Mouse (Mus musculus): ENCODE results near the gene Rae1. TPM values are rescaled to one million over a fixed set of nuclear protein-coding genes. Genes with fewer than 3 reads are reported as not detected.

The Rae1 gene
- total RNA-seq (2017): 39.8 and 51.1 TPM in 2 replicates

DNA sequence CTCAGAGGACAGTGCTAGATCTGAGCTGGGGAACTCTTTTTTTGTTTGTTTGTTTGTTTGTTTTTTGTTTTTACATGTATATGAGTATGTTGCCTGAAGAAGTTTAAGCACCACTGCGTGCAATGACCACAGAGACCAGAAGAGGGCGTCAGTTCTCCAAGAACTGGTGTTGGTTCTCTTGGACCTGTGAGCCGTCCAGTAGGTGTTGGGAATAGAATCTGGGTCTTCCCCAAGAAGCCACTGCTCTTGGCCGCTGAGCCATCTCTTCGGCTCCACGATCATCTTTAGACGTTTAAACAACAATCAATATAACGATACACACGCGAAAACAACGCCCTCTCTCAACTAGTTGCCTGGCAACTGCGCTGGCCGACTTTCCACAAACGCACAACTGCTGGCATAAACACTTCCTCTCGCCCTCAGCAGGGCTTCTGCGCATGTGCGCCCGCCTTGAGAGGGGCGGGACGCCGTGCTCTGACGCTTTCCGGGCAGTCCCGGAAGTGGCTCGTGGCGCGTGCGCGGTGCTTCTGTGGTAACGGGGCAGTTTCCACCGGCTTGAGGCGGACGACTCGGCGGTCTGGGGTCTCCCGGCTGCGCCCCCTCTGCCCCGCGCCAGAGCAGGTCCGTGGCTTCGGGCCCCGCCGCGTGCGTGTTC, at the start of gene Rae1:
TSS of gene Rae1 (plus strand) at position 488 of the 655 bp plus-strand sequence.
- ATAC-seq (ENCODE audit: extremely low read depth, insufficient number of reproducible peaks, low FRiP score, poor library complexity, severe bottlenecking): peak; percentile 94

GRCm38 (mm10) chr2:172950119-172950676, 49.7 kb upstream of the Rae1 start:
- no peak for ATAC-seq (ENCODE audit: extremely low read depth, insufficient number of reproducible peaks, low FRiP score, poor library complexity, severe bottlenecking)

- no peak for ATAC-seq (ENCODE audit: extremely low read depth, insufficient number of reproducible peaks, low FRiP score, poor library complexity, severe bottlenecking)
Measured at GRCm38 (mm10) chr2:172950722-172951121, 49.2 kb upstream of the Rae1 start.

GRCm38 (mm10) chr2:172951976-172952375, 47.9 kb upstream of the Rae1 start:
- ATAC-seq (ENCODE audit: extremely low read depth, insufficient number of reproducible peaks, low FRiP score, poor library complexity, severe bottlenecking): no peak

GRCm38 (mm10) chr2:172958579-172958978, 41.3 kb upstream of the Rae1 start:
- no peak for ATAC-seq (ENCODE audit: extremely low read depth, insufficient number of reproducible peaks, low FRiP score, poor library complexity, severe bottlenecking)

DNA sequence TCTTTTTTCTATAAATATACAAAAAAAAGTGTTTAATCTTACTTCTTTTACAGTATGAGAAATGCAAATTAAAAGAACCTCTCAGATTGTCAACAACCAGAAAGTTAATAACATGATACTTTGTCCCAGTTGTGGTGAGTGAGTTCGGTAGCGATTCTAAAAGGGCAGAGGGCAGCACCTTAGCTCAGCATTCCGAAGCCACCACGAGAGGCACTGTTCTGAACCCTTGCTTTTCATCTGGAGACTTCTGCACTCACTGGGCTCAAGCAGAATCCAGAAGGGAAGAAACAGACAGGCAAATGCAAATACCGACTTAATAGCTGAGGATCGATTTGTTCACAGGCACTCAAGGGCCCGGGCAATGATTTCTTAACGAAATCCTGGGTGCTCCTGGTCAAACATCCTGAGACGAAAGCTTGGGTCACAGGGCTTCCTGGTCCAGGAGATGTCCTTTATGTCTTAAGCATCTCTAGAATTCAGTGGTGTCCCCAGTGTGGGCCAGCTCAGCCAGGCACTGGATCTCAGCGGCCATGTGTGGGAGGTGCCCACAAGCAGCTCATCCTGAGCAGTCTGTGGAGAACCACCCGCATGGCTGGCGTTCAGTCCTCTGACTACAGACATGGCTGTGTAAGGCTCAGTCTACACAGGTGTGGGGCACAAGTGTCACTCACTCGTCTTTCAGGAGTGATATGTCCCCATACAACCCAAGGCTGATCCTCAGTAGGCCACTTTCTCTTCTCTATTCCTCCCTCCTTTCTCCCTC, 40.7 kb upstream of the Rae1 start:
- no peak for ATAC-seq (ENCODE audit: extremely low read depth, insufficient number of reproducible peaks, low FRiP score, poor library complexity, severe bottlenecking)

DNA sequence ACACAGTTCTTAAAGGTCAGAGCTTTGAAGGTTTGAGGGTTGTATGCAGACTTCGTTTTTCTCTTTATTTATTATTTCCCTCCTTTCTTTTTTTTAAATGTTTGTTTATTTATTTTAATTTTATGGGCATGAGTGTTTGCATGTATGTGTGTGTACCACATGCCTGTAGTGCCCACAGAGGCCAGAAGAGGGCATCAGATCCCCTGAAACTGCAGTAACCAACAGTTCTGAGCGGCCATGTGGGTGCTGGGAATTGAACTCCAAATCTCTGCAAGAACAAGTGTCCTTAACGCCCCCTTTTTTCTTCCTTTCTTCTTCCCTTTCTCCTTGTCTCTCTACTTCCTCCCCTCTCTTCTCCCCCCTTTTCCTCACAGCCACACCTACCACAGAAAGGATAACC, 39.6 kb upstream of the Rae1 start:
- no peak for ATAC-seq (ENCODE audit: extremely low read depth, insufficient number of reproducible peaks, low FRiP score, poor library complexity, severe bottlenecking)

- no peak for ATAC-seq (ENCODE audit: extremely low read depth, insufficient number of reproducible peaks, low FRiP score, poor library complexity, severe bottlenecking)
Measured at GRCm38 (mm10) chr2:172961211-172961610, 38.7 kb upstream of the Rae1 start.

- ATAC-seq (ENCODE audit: extremely low read depth, insufficient number of reproducible peaks, low FRiP score, poor library complexity, severe bottlenecking): no peak
Measured at GRCm38 (mm10) chr2:172965249-172965648, 34.7 kb upstream of the Rae1 start.

DNA sequence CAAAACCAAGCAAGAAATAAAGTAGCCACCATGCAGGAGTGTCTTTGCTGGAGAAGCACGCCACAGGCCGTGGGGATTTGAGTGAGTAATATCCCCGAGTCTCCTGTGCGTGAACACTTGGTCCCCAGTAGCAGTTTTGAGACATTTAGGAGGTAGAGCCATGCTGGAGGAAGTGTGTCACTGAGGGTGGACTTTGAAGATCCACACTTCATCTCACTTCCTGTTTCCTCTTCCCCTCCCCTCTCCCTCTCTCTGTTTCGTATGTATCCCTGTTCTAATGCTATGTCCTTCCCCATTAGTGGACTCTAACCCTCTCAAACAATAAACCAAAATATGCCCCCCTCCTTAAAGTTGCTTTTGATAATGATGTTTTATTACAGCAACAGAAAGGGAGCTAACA, 33.4 kb upstream of the Rae1 start:
- ATAC-seq (ENCODE audit: extremely low read depth, insufficient number of reproducible peaks, low FRiP score, poor library complexity, severe bottlenecking): peak; percentile 43; the same call in 1 of the 2 replicates

DNA sequence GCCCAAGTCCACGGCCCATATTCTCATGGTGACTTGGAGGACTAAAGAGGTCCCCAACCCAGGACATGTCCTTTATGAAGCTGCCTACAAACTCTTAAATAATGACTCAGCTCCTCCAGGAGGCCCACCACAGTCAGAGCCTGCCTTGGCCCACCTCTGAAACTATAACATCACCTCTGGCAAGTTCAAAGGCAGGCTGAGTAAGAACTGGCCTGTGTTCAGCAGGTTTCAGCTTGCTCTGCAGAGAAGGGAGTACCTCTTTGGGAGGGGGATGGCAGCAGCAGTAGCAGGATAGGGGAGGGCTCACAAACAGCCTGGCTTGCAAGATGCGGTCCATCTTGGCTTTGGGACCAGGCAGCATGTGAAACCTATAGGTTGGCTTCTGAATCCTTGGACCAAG, 28.1 kb upstream of the Rae1 start:
- no peak for ATAC-seq (ENCODE audit: extremely low read depth, insufficient number of reproducible peaks, low FRiP score, poor library complexity, severe bottlenecking)

- ATAC-seq (ENCODE audit: extremely low read depth, insufficient number of reproducible peaks, low FRiP score, poor library complexity, severe bottlenecking): no peak
Measured at GRCm38 (mm10) chr2:172973806-172974565, 25.9 kb upstream of the Rae1 start.

GRCm38 (mm10) chr2:172974701-172975100, 25.2 kb upstream of the Rae1 start:
- no peak for ATAC-seq (ENCODE audit: extremely low read depth, insufficient number of reproducible peaks, low FRiP score, poor library complexity, severe bottlenecking)

- no peak for ATAC-seq (ENCODE audit: extremely low read depth, insufficient number of reproducible peaks, low FRiP score, poor library complexity, severe bottlenecking)
Measured at GRCm38 (mm10) chr2:172975159-172975558, 24.8 kb upstream of the Rae1 start.

DNA sequence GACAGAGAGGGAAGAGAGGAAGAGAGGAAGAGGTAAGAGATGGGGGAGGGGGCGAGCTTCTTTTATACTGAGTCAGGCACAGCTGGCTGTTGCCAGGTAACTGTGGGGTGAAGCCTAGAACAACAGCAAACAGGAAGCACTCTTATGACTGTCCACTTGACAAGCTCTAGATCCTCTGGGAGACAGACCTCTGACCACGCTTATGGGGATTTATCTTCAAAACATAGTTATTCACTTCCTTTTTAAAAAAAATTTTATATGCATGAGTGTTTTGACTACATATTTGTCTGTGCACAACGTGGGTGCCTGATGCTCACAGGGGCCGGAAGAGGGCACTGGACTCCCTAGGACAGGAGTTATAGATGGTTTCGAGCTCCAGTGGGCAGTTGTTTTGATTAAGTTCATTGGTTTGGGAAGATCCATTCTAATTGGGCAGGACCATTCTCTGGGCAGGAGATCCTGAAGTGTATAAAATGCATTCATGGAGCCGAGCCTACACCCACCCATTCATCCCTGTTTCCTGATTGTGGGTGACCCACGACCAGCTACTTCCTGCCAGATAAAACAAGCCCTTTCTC, 23.2 kb upstream of the Rae1 start:
- peak; percentile 62 for ATAC-seq (ENCODE audit: extremely low read depth, insufficient number of reproducible peaks, low FRiP score, poor library complexity, severe bottlenecking)

DNA sequence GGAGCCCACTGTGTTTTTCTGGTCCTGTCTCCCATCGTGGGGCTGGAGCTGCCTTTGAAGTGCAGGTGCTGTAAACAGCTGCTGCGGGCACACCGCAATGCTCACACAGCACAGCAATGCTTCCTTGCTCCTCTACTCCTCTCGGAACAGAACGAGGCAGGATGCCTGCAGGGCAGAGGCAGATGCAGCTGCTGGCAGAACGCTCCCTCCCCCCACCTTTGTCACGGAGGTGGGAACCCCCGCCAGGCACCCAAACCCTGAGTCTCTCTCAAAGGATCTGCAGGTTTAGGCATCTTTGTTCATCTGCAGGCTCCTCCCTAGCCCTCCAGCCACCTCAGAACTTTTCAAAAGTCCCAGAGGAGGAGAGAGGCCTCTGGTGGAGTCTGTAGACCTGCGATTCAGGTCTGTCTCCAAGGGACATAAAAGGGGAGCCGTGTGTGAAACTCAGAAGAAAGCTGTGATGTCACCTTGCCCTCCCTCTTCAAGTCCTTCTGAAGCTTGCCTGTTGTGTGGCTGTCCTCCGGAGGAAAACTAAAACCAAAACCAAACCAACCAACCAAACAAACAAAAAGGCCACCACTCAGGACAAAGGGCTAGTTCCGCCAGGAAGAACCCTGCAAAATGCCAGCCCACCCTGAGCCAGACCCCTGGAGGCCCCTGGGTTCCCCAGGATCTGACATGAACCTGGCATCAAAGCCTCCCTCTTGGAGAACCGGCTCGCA, 22.3 kb upstream of the Rae1 start, which contains the start of gene Spo11:
TSS of gene Spo11 (plus strand) at position 292 of the 722 bp plus-strand sequence.
- ATAC-seq (ENCODE audit: extremely low read depth, insufficient number of reproducible peaks, low FRiP score, poor library complexity, severe bottlenecking): peak; percentile 31

- ATAC-seq (ENCODE audit: extremely low read depth, insufficient number of reproducible peaks, low FRiP score, poor library complexity, severe bottlenecking): no peak
Measured at GRCm38 (mm10) chr2:172978131-172978633, 21.7 kb upstream of the Rae1 start.

DNA sequence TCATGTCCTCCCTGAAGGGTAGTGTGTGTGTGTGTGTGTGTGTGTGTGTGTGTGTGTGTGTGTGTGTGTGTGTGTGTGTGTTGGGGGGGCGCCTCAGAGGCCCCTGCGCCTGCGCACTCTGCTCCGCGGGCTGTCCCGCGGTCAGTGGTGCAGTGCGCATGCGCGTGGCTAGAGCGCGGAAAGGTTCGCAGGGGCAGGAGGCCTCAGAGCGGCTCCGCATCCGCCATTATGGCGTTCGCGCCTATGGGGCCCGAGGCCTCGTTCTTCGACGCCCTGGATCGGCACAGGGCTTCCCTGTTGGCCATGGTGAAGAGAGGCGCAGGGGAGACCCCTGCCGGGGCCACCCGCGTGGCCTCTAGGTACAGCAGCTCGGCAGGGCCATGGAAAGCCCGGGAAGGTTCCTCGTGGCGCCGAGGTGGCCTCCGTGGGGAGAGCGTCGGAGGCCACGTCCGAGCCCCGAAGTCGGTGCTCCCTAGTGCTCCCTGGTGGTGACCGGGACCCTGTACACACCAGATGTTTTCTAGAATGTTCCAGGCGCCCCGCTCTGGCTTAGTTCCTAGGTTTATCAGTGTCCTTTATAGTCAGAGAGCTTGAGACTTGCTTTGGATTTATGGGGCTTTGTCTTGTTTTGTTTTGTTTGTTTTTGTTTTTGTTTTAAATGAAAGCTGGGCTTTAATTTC, 20.1 kb upstream of the Rae1 start:
- no peak for ATAC-seq (ENCODE audit: extremely low read depth, insufficient number of reproducible peaks, low FRiP score, poor library complexity, severe bottlenecking)

Data from neutrophil, adult 5-6 weeks (primary cell).